Mouse (Mus musculus) hindbrain, embryonic 11.5 days (tissue): ENCODE results near the gene Serpina3k. TPM values are rescaled to one million over a fixed set of nuclear protein-coding genes. Genes with fewer than 3 reads are reported as not detected.

Experiments
- polyA plus RNA-seq: library from polyadenylated mRNA; unstranded; fragments of >200 nt; fragmentation: Nextera tagmentation; extraction: Ambion mirVana; gene quantifications from 2 replicates; pipeline ENCODE4 v1.2.1, GENCODE M21; 2014

The Serpina3k gene
- polyA plus RNA-seq, 1 experiment from 2014 or later: not detected

Other genes starting within 250 kb of the Serpina3k start
- gene Serpina5, start 237.4 kb upstream of the Serpina3k start, polyA plus RNA-seq: not detected in 2 replicates
- gene Serpina3a, start 225.8 kb upstream of the Serpina3k start, polyA plus RNA-seq: not detected in 2 replicates
- gene Serpina3b, start 210.5 kb upstream of the Serpina3k start, polyA plus RNA-seq: not detected in 2 replicates
- gene Serpina3c, start 184.6 kb upstream of the Serpina3k start, polyA plus RNA-seq: not detected in 2 replicates
- 0.28 and 0.37 TPM in 2 replicates for gene Serpina3f, start 123.9 kb upstream of the Serpina3k start, polyA plus RNA-seq
- gene Serpina3g, start 102.2 kb upstream of the Serpina3k start, polyA plus RNA-seq: 0.14 and 0.47 TPM in 2 replicates
- gene Serpina3i, start 75.4 kb upstream of the Serpina3k start, polyA plus RNA-seq: 0.40 TPM in 1 of 2 replicates, not detected in the other
- not detected in 2 replicates for gene Serpina3j, start 23.9 kb upstream of the Serpina3k start, polyA plus RNA-seq
- not detected in 2 replicates for gene Serpina3m, start within 50 bp of the Serpina3k start, polyA plus RNA-seq
- 0.08 TPM in 1 of 2 replicates, not detected in the other for gene Serpina3n, start 68.2 kb downstream of the Serpina3k start, polyA plus RNA-seq
- gene Gsc, start 134.8 kb downstream of the Serpina3k start, polyA plus RNA-seq: 0.48 and 0.85 TPM in 2 replicates